Mouse (Mus musculus) stomach, postnatal 0 days (tissue): ENCODE data around the gene Serpinh1.

Experiments used
- CTCF ChIP-seq: IDR thresholded peaks from 2 replicates; pipeline ENCODE4 v1.5.1; 2016; ENCODE audit warnings: antibody characterized with exemption, low read depth, mild to moderate bottlenecking, moderate library complexity
- EP300 ChIP-seq: optimal IDR thresholded peaks from 2 replicates; pipeline ENCODE3; 2016; ENCODE audit warnings: antibody characterized with exemption

DNA sequence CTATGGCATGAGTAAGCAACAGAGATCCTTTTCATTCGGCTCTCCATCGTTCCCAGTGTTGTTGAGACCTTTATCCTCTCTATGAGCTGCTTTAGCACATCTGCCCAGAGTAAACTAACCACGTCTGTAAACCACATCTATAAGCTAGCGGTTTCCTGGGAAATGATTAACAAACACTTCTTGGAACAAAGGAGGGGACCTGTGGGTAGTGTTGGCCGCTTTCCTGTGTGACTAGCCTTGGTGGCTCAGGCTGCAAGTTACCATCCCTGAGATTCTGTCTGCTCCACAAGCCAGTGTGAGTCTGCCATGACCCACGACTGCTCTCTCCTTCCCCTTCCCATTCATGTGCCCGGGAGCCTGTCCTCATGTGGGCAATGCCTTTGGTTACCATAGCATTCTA, 41.6 kb downstream of the Serpinh1 start:
- no peak for TF ChIP-seq CTCF
- no peak for TF ChIP-seq EP300
